ENCODE assay signal across 21 mouse cellular contexts in the genomic region with DNA sequence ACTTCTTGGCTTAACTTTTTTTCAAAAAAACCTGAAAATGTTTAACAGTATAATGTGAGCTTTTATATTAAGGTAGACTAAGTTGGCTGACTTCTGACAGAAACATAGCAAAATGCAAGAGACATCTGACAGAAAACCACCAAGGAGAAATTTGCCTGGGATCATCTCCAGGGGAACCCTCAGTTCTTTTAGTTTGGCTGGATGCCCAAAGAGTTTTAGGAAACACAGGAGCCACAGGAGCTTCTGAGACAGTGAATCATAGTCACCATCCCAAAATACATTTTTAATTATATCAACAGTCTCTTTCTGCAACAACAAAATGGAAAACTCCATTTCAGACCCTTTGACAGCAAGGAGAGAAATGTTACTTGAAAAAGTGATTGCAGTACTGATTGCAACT.
"Had no signal": no experiment of that assay in that cellular context is flagged by ENCODE, and none has a peak within 500 bp of the region (broad histone marks: within the 10 kb centered on the region; RNA-seq: fewer than 3 reads in every experiment).

No protein-coding gene starts in this region.

- H3K27ac ChIP-seq: kidney, embryonic 15.5 days; limb, embryonic 12.5 days; limb, embryonic 15.5 days; liver, embryonic 14.5 days; macrophage; midbrain, embryonic 12.5 days; midbrain, embryonic 15.5 days; neural tube, embryonic 12.5 days; neural tube, embryonic 15.5 days; stomach, embryonic 15.5 days had no signal

- ATAC-seq: liver, postnatal 0 days; lung, postnatal 0 days; midbrain, embryonic 15.5 days had no signal

- H3K27me3 ChIP-seq: kidney, embryonic 15.5 days; limb, embryonic 12.5 days; limb, embryonic 15.5 days; midbrain, embryonic 12.5 days; midbrain, embryonic 15.5 days; neural tube, embryonic 12.5 days; neural tube, embryonic 15.5 days; stomach, embryonic 15.5 days had no signal

- H3K4me3 ChIP-seq: kidney, embryonic 15.5 days; limb, embryonic 12.5 days; limb, embryonic 15.5 days; midbrain, embryonic 12.5 days; midbrain, embryonic 15.5 days; neural tube, embryonic 12.5 days; neural tube, embryonic 15.5 days; stomach, embryonic 15.5 days had no signal

- DNase-seq: kidney, adult 11 months; kidney, adult 8-10 months; kidney, postnatal 10 days; kidney, postnatal 36 days; layer of hippocampus, postnatal 36 days; liver, postnatal 0 days; lung, embryonic 14.5 days; spleen, adult 18-20 months; thymus, adult 18-20 months; thymus, postnatal 36 days had no signal

- H3K9me3 ChIP-seq: kidney, embryonic 15.5 days; limb, embryonic 12.5 days; limb, embryonic 15.5 days; midbrain, embryonic 12.5 days; midbrain, embryonic 15.5 days; neural tube, embryonic 12.5 days; neural tube, embryonic 15.5 days; stomach, embryonic 15.5 days had no signal

- H3K4me1 ChIP-seq: kidney, embryonic 15.5 days; limb, embryonic 12.5 days; limb, embryonic 15.5 days; midbrain, embryonic 12.5 days; midbrain, embryonic 15.5 days; neural tube, embryonic 12.5 days; neural tube, embryonic 15.5 days; stomach, embryonic 15.5 days had no signal

- H3K36me3 ChIP-seq: kidney, embryonic 15.5 days; limb, embryonic 12.5 days; limb, embryonic 15.5 days; midbrain, embryonic 12.5 days; midbrain, embryonic 15.5 days; neural tube, embryonic 12.5 days; neural tube, embryonic 15.5 days; stomach, embryonic 15.5 days had no signal
